Mouse (Mus musculus) cerebellum, adult 11-12 months (tissue): ENCODE measurements around the gene Bicral.

ENCODE experiments used
- DNase-seq: peaks from one replicate; pipeline ENCODE4 v3.0.0; 2022

Gene Bicral

DNA sequence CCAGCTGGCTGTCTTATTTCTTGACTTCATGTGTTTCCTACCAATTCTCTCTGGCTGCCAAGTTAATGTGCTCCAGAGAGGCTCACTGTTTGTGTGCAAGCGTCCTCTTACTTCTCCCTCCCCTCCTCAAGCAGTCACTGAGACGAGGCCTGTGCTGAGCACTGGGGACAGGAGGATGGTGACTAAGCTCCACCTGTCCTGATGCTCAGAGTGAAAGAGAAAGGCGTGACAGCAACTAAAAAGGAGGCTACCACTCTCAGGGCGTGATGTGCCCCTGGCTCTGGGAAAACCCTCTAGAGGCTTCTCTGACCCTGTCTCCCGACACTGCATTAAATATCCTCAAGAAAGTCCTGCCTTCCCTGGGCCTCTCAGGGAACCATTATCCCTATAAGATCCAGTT, 109.0 kb downstream of the Bicral start:
- no peak for DNase-seq
